Mouse (Mus musculus) heart, adult 2 months (tissue): ENCODE data around the gene Flot2. TPM values are rescaled to one million over a fixed set of nuclear protein-coding genes. Genes with fewer than 3 reads are reported as not detected.

Source experiments
- DNase-seq, 2 experiments: peaks; one replicate each; pipeline ENCODE4 v3.0.0; 2021
- H3K27ac ChIP-seq: fragments of 200-600 bp; 2 replicates; pipeline ENCODE4 v1.8.1; 2022
- H3K27me3 ChIP-seq: fragments of 200-500 bp; 2 replicates; pipeline ENCODE4 v1.6.1; 2012; ENCODE audit warnings: mild to moderate bottlenecking, low read length, inconsistent platforms, mixed read lengths; ENCODE audit not compliant: control insufficient read depth, insufficient read depth
- H3K36me3 ChIP-seq: fragments of 200-500 bp; 2 replicates; pipeline ENCODE4 v1.6.1; 2012; ENCODE audit warnings: low read length, inconsistent platforms; ENCODE audit not compliant: control insufficient read depth, insufficient read depth
- H3K4me1 ChIP-seq: fragments of 200-500 bp; 2 replicates; pipeline ENCODE4 v1.6.1; 2011; ENCODE audit warnings: low read length; ENCODE audit not compliant: control insufficient read depth, insufficient read depth
- H3K4me3 ChIP-seq: fragments of 200-600 bp; 2 replicates; pipeline ENCODE4 v1.8.1; 2022
- H3K79me2 ChIP-seq: fragments of 200-500 bp; replicated peaks from 2 replicates; pipeline ENCODE4 v1.6.1; 2012; ENCODE audit warnings: mild to moderate bottlenecking, inconsistent platforms, low read length, moderate library complexity, mixed read lengths; ENCODE audit not compliant: control insufficient read depth, insufficient read depth
- H3K9ac ChIP-seq: fragments of 200-500 bp; 2 replicates; pipeline ENCODE4 v1.6.1; 2012; ENCODE audit warnings: low read depth, mild to moderate bottlenecking, control low read depth, inconsistent platforms, low read length, mixed read lengths
- CTCF ChIP-seq: fragments of 200-600 bp; IDR thresholded peaks from 2 replicates; pipeline ENCODE4 v1.8.1; 2022; ENCODE audit warnings: antibody characterized with exemption, mild to moderate bottlenecking, moderate library complexity
- EP300 ChIP-seq: fragments of 200-500 bp; IDR thresholded peaks from 2 replicates; pipeline ENCODE4 v1.6.1; 2011; ENCODE audit warnings: low read depth, low read length, control low read depth; ENCODE audit not compliant: insufficient read depth
- POLR2A ChIP-seq: fragments of 200-500 bp; IDR thresholded peaks from 2 replicates; pipeline ENCODE4 v1.6.1; 2011; ENCODE audit warnings: mild to moderate bottlenecking, low read depth, low read length, control low read depth; ENCODE audit not compliant: insufficient read depth
- WGBS: fragments of 180-500 bp; shearing (Covaris S2); methylation state at CpG from one replicate; pipeline ENCODE4 v1.1.7; 2018; 5-methylcytosine and 5-hydroxymethylcytosine counted together
- intact Hi-C: fragments of 180-260 bp; cut with DNase I; formaldehyde crosslinking; loops from one replicate; pipeline ENCODE4 v1.15.1; 2025
- long read RNA-seq: library from polyadenylated mRNA; stranded (forward); transcript quantifications from one replicate; pipeline ENCODE4 v2.0.0, GENCODE M21; 2021
- polyA plus RNA-seq: library from polyadenylated mRNA; depleted of rRNA; stranded (reverse); fragments of >200 nt; gene quantifications from 2 replicates; pipeline ENCODE4 v1.2.3, GENCODE M21; 2012; rRNA removed
- total RNA-seq, 2 experiments: library from RNA; stranded (reverse); gene quantifications; 2 replicates each; pipeline ENCODE4 v1.2.3; 2021

Gene Flot2
- total RNA-seq (10 to 100 TPM; 51.7 to 59.9 TPM), polyA plus RNA-seq (118 and 172 TPM in 2 replicates)
- long read RNA-seq, transcript Flot2-202 (11 exons, 2,568 nt) = minor isoform, 13 of 134 reads
- long read RNA-seq, transcript Flot2-201 (11 exons, 2,621 nt) = major isoform, 103 of 134 reads
- long read RNA-seq, partial matches to known transcripts = 7 of 134 reads
- long read RNA-seq, other reads (novel, unspliced or antisense) = 9 of 134 reads

- Histone ChIP-seq H3K79me2 (no peaks in the 10 kb centered on the region), H3K27ac (peak within 1 kb of the TSS; percentile 86), H3K36me3 (no peaks in the 10 kb centered on the region), H3K4me1 (no peaks in the 10 kb centered on the region), H3K4me3 (peak within 1 kb of the TSS; percentile 94), H3K9ac (peak within 1 kb of the TSS; percentile 94), H3K27me3 (no peaks in the 10 kb centered on the region)
- intact Hi-C loops = no loop called here
- 5% methylated on average over 41 of the region's 55 CpGs for WGBS
- DNase-seq = peak; percentile 78 to 80
- TF ChIP-seq EP300 (no peak), CTCF (peak; percentile 54)
Measured at GRCm38 (mm10) chr11:78037831-78038752, at the start of gene Flot2. Gene Flot2, plus strand, starts transcription at chr11:78037931.

GRCm38 (mm10) chr11:77989071-77989690 lies 48.5 kb upstream of the Flot2 start:
- intact Hi-C loops = no loop called here
- DNase-seq = no peak
- TF ChIP-seq CTCF = no peak
- TF ChIP-seq POLR2A = no peak
- TF ChIP-seq EP300 = no peak
- peaks cover 29% of the 10 kb centered on the region for H3K36me3 ChIP-seq
- peaks cover 5% of the 10 kb centered on the region; the same call in 1 of the 2 replicates for H3K4me1 ChIP-seq
- H3K79me2 ChIP-seq = peaks cover 2% of the 10 kb centered on the region
- no peak overlapping the region for H3K9ac ChIP-seq
- no peak overlapping the region for H3K27ac ChIP-seq
- no peak overlapping the region for H3K4me3 ChIP-seq
- WGBS = 47% methylated on average over 13 of the region's 13 CpGs
- no peaks in the 10 kb centered on the region for H3K27me3 ChIP-seq

GRCm38 (mm10) chr11:77995556-77995955 lies 42.2 kb upstream of the Flot2 start:
- DNase-seq = no peak
- TF ChIP-seq POLR2A (no peak), CTCF (no peak), EP300 (no peak)
- H3K4me1 ChIP-seq = peaks cover 7% of the 10 kb centered on the region
- H3K27ac ChIP-seq = peak overlapping the region; percentile 47
- no peak overlapping the region for H3K9ac ChIP-seq
- no peak overlapping the region for H3K4me3 ChIP-seq
- no peaks in the 10 kb centered on the region for H3K27me3 ChIP-seq
- peaks cover 2% of the 10 kb centered on the region for H3K79me2 ChIP-seq
- intact Hi-C loops = no loop called here
- WGBS = 10% methylated on average over 1 of the region's 1 CpGs
- H3K36me3 ChIP-seq = peaks cover 29% of the 10 kb centered on the region

- H3K4me3 ChIP-seq = no peak overlapping the region
- peaks cover 27% of the 10 kb centered on the region for H3K36me3 ChIP-seq
- peaks cover 4% of the 10 kb centered on the region for H3K4me1 ChIP-seq
- DNase-seq = peak in 1 of 2 experiments; percentile 44
- no peaks in the 10 kb centered on the region for H3K27me3 ChIP-seq
- H3K27ac ChIP-seq = peak overlapping the region; percentile 81
- intact Hi-C loops = no loop called here
- H3K79me2 ChIP-seq = peaks cover 6% of the 10 kb centered on the region
- no peak overlapping the region for H3K9ac ChIP-seq
- 65% methylated on average over 5 of the region's 5 CpGs for WGBS
- TF ChIP-seq CTCF (no peak), EP300 (0 out of 2 replicates have a peak, but pooled peaks have one; percentile 20), POLR2A (0 out of 2 replicates have a peak, but pooled peaks have one; percentile 23)
Measured at GRCm38 (mm10) chr11:78006446-78006845, 31.3 kb upstream of the Flot2 start.

- Histone ChIP-seq H3K36me3 (peaks cover 26% of the 10 kb centered on the region), H3K27me3 (no peaks in the 10 kb centered on the region), H3K27ac (no peak overlapping the region), H3K79me2 (no peaks in the 10 kb centered on the region), H3K9ac (no peak overlapping the region), H3K4me3 (no peak overlapping the region), H3K4me1 (peaks cover 6% of the 10 kb centered on the region)
- intact Hi-C loops = loop anchor here (2.0 kb wide), 2 partner anchors 35 to 157 kb away; partner anchors contain the start of genes Nek8 and Tlcd1
- no peak for TF ChIP-seq EP300
- no peak for TF ChIP-seq POLR2A
- peak; percentile 91 for TF ChIP-seq CTCF
- DNase-seq = peak; percentile 63 to 81
- WGBS = 17% methylated on average over 4 of the region's 4 CpGs
Measured at GRCm38 (mm10) chr11:78019676-78020075, 18.1 kb upstream of the Flot2 start.
